Mouse (Mus musculus) retina, embryonic 14.5 days (tissue): ENCODE results near the gene Wdr47.
"Not testable (repeated sequence)": the region's sequence is repeated elsewhere in the genome, so short reads cannot be mapped to it uniquely, and the experiment has no call there.

Experiments
- DNase-seq: peaks from one replicate; pipeline ENCODE4 v3.0.0-alpha.2; 2015; ENCODE audit warnings: low spot score

Wdr47 gene

DNA sequence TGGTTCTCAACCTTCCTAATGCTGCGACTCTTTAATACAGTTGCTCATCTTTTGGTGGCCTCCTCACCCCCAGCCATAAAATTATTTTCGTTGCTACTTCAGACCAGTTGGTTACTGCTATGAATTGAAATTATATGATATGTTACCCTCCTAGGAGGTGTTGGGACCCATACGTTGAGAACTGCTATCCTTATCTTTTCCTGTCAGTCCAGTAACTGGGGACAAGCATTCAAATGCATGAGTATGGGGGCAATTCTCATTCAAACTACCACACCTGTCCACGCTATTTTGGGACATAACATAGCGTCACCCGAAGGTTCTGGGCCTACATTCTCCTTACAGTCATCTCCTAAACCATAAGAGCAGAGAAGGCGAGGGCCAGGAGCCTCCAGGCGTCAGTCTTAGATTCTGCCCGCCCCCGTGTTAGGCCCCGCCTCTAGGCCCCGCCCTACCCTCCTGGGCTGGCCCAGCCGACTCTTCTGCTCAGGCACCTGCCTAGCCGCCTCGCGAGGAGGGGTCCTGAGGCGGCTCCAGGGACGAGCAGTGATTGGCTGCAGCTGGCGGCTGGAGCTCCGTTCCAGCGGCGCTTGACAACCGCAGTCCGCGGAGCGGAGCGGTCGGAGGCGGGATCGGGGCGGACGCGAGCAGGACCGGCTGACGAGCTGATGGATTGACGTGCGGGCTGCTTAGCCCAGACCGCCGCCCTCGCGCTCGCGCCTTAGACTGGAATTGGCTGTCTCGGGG lies at the start of gene Wdr47:
Gene Wdr47 (plus strand): TSS at position 494 of the 744 bp plus-strand sequence.
- peak; percentile 97 for DNase-seq

DNA sequence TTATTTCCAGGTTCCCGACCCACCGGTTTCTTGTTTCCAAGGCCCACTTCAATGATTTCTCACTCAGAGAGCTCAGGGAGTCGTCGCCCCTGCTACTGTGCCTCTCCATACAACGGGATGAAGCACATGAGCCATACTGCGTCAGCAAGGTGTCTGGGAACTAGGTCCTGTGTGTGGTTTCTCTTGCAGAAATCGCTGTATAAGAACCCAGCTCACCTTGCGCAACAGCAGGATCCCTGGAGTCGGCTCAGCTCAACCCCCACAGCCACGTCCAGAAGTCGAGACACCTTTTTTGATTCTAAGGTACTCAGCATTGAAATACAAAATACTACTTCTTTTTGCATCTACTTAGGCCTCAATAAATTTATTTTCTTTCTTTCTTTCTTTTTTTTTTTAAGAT lies 48.8 kb upstream of the Wdr47 start:
- DNase-seq, result no peak

DNA sequence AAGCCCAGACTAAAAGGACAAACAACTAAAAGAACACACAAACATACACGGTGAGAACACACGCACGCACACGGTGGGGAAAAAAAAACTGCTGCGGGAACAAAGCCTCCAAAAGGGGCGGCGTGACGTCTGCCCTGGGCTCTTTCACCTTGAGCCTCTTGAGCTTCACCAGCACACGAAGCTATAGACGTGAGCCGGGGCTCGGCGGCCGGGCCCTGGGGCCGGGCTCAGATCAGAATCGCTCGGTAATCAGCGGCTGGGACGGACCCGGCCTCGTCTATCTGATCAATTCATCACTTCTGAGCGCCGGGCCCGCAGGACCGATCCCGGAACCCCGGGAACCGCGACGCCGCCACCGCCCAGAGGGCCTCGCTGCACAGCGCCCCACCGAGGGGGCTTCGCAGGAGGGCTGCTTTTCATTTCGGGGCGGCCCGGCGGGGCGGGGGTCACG lies 36.9 kb upstream of the Wdr47 start:
- DNase-seq, result no peak

DNA sequence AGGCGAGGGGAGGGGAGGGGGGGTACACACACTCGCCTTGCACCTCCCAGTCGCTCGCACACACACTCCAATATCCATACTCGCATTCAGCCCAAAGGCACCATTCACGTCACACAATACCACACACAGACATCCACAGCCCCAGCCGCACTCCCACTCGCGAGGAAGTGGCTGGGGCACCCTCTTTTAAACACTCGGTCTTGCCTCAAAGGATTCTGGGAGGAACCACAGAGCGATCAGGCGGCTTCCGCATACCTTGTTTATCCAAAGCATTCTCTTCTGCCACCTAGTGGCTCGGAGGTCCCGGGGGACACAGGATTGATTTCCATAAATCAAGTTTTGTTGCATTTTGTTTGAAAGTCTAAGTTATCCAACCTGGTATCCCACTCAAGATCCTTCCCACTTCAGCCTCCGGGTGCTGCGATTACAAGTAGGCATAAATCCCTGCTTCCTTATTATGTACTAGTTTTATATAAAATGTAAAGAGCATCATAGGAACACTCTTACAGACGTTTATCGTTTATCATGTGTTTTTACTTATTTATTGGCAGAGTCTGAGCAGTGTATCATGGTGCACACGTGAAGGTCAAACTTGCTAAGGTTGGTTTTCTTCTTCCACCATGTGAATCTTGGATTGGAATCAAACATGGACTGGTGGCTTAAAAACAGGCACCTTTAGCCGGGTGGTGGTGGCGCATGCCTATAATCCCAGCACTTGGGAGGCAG lies 36.3 kb upstream of the Wdr47 start:
- peak; percentile 97 for DNase-seq

DNA sequence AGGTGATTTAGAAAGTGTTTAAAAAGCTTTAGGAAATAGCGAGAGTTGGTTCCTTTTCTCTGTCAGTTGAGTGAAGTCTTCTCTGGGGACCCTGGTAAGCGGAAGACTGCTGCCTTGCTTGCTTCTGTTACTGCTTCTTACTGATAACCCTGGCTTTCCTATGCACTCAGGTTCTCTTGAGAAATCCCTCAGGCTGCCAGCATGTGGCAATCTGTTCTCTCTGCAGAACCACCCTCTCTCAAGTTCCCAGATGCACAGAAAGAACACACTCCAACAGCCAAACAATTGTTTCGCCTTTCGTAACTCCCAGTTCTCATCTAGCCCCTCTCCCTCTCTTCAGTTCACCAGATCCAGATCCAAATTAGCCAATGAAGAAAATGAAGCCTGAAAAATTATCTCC lies 33.2 kb upstream of the Wdr47 start:
- DNase-seq, result no peak

DNA sequence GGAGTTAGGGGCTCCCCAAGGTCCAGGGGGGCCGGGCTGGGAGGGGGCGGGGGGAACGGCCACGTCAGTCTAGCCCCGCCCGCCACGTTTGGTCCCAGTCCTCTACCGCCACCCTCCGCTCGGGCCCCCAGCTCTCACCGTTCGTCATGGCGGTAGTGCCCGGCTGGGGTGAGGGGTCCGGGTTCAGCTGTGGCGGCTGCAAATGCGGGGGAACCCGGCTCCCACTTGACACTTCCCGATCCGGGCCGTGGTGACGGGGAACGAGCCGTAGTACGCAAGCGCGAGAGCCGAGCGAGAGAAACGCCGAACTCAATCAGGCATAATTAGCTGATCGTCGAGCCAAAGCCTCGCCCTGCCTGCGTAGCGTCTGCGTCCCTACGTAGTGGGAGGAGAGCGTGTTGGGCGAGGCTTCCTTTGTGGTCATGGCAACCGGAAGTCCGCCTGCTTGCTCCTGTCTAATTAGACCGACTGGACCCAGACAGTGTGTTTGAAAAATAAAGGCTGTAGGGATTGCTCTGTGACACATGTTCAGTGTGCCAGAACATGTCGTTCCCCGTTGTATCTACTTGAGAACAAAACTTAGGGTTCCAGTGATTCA lies 28.8 kb upstream of the Wdr47 start, which contains the start of gene Tmem167b:
Gene Tmem167b (minus strand): TSS at position 334 of the 598 bp plus-strand sequence.
- DNase-seq, result peak; percentile 100

DNA sequence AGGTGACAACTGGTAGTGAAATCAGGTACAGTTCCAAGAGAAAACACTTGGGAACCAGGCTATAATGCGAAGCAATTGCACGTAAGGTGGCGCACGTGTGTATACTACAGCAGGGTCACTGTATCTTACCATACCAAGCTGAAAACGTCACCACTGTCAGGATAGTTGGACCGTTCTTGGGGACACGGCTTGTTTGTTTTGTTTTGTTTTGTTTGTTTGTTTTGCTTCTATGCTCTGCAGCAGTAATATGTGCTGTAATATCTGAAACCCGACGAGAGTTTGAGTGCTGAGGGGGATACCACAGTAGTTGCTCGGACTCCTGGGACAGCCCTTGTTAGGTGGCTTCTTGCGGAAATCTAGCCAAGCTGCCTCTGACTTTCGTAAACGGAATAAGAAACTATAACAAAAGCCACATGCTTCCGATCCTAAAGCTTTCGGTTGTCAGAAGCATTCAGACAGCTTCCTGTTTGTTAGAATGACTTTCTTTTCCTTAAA lies 28.3 kb upstream of the Wdr47 start:
- no peak for DNase-seq

DNA sequence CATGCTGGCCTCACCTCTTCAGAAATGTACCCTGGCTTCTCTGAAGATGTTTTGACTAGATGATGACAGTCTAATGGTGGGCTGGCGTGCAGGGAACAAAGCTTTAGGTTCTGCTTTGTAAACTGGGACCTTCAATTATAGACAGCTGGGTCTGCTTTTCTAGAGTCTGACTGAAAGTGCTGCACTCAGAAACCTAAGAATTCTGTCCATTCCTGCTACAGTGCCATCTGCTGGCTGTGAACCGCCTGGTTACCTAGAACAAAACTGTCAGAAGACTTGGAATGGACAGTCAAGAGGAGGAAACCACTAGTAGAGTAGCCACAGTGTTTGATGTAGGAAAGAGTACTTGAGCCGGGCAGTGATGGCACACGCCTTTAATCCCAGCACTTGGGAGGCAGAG lies 27.8 kb upstream of the Wdr47 start:
- peak; percentile 91 for DNase-seq

DNA sequence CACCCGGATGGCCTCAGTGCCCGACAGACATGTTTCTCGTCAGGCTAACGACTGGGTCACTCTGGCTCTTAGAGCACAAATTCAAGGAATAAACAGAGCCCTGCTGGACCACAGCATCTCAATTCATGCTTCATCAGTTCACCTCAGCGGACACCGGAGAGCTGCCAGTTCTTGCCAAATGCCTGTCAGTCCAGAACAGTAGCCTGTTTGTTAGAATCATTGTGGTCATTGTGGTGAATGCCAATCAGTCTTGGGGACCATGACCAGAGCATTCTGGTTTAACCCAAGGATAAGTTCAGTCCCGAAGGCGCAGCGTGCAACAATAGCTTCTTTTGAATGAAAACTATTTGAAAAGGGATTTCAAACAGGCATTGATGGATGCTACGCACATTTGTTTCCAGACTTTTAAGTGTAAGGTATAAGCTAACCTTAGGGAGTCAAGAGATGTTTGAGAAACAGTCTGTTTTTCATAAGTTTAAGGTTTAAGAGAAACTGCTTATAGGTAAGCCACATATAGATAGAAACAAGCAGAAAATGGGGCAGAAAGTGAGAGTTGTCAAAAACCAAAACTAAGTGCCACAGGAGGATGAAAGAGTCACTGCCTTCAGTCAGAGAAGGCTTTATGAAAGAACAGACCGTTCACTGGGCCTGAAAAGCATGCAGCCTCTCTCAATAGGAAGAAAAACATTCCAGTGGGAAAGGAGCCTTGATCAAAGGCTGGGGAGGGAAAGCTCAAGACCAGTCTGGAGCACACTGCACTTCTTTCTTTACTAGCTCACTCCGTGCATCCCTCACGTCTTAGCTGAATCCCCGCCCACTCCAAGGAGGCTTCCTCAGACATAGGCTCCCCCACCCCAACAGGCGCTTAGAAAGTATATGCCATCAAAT lies 22.8 kb upstream of the Wdr47 start:
- DNase-seq, result no peak

DNA sequence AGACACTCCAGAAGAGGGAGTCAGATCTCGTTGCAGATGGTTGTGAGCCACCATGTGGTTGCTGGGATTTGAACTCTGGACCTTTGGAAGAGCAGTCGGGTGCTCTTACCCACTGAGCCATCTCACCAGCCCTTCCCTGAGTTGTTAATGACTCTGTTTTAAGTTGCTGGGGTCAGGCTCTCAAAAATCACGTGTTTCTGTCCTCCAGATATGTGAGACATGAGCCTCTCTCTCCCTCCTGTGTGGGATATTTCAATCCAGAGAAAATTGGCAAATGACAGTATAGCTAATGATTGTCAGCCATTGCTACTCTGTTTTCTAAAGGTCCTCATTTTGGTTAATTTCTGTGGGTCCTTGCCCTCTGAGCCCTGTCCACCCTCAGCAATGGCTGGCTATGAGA lies 21.4 kb upstream of the Wdr47 start:
- DNase-seq, result not testable (repeated sequence)

DNA sequence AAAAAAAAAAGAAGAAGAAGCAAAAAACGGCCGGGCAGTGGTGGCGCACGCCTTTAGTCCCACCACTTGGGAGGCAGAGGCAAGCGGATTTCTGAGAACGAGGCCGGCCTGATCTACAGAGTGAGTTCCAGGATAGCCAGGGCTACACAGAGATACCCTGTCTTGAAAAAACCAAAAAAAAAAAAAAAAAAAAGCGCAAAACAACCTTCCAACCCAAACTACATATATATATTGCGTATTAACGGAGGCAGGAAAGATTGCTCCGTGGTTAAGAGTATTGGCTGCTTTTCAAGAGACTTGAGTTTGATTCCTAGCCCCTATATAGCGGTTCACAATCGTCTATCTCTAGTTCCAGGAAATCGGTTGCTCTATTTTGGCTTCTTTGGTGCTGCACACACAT lies 20.3 kb upstream of the Wdr47 start:
- no peak for DNase-seq

DNA sequence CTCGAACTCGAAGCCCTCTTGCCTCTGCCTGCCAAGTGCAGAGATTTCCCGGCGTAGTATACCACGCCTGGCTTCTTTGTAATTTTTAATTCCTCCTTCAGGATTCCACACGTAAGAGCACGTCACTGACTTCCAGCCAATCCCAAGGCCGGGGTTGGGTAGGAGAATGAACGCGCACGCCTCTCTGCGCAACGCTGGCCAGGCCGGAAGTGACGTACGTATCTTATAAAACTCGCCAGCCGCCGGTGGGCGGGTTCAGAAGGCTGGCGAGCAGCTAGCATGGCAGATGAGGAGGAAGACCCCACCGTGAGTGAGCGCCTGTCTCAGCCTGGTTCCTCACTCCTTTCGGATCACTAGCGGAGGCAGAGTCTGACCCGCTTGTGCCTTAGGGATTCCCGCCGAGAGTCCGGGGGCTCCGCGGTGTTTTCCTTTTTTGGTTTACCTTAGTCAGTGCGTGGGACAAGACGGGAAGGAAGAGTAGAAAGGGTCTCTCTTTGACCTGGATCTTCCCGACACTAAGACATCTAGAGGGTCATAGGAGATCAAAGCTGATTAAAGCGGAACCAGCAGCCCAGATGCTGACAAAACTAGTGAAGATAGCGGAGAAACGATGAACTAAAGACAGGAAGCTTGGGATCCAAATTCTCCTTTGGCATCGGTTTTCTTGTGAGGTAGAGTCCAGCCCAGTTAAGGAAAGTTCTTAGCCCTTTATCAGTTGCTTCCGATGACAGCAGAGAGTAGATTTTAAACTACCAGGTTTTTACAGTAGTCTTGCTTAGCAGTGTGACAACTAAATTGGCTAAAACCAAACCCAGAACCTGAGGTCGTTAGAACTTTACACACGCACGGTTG lies 19.4 kb upstream of the Wdr47 start, which contains the start of gene Taf13:
Gene Taf13 (plus strand): TSS at position 256 of the 852 bp plus-strand sequence.
- DNase-seq, result peak; percentile 98

DNA sequence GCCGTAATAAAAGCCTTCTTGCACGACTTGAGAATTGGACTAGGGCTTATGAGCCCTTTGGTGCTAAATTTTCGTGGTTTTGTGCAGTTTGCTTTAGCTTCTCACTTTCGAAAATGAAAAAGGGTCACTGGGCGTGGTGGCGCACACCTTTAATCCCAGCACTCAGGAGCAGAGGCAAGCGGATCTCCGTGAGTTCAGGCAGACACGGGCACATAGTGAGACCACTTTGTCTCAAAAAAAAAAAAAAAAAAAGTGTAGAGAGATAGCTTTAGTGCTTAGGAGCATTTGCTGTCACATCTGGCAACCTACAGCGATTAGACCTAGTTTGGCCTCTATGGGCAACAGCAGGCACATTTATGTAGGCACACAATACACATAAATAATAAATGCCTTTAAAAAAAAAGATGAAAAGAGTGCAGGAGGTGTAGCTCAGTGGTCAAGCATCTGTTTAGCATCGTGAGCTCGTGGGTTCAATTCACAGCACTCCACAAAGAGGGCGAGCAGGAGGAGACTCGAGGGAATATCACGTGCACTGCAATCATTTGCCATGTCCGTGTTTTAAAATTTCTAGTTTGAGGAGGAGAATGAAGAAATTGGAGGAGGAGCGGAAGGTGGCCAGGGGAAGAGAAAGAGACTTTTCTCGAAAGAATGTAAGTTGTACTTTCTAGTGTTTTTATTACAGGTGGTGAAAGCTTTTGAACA lies 18.6 kb upstream of the Wdr47 start:
- no peak for DNase-seq

DNA sequence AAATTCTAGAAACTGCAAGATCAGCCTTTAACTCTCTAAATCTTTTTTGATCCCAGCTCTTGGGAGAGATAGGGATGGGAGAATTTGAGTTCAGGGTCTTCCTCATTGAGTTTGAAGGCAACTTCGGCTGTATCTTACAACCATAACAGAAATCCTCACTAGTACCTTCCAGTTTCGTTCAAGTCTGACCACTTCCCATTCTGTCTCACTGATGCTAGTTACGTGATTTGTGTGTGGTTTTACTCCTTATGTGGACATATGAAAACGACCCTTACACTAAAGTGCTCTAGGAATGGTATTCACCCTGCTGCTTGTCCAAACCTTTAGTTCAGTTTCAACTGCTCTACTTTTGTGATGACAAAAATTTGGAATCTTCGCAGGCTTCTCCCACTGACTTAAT lies 17.1 kb upstream of the Wdr47 start:
- DNase-seq, result no peak

DNA sequence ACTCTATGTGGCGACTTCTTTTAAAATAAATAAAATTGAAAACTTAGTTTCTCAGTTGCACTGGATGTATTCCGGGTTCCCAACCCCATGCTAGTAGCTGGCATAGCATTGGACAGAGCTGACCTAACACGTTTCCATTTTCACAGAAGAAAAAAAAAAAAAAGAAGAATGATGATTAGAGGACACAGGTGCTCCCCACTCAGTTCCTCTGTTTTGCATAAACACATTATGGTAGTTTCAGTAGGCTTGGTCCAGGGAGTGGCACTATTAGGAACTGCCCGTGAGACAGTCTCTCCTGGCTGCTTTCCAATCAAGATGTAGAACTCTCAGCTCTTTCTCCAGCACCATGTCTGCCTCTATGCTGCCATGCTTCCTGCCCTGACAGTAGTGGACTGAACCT lies 6.5 kb upstream of the Wdr47 start:
- no peak for DNase-seq

DNA sequence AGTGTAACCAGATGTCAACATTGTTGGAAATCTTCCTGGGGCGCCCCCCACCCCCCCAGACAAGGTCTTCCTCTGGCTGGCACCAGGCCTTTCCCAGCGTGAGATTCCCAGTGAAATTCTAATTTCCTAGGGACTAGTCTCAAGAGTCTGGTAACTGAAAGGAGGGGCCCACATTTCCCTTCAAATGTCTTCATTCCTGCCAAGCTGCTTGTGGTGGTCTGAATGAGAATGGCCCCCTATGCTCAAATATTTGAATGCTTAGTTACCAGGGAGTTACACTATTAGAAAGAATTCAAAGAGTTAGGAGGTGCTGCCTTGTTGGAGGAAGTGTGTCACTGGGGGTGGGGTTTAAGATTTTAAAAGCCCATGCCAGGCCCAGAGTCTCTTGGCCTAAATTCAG lies 2.6 kb upstream of the Wdr47 start:
- no peak for DNase-seq

DNA sequence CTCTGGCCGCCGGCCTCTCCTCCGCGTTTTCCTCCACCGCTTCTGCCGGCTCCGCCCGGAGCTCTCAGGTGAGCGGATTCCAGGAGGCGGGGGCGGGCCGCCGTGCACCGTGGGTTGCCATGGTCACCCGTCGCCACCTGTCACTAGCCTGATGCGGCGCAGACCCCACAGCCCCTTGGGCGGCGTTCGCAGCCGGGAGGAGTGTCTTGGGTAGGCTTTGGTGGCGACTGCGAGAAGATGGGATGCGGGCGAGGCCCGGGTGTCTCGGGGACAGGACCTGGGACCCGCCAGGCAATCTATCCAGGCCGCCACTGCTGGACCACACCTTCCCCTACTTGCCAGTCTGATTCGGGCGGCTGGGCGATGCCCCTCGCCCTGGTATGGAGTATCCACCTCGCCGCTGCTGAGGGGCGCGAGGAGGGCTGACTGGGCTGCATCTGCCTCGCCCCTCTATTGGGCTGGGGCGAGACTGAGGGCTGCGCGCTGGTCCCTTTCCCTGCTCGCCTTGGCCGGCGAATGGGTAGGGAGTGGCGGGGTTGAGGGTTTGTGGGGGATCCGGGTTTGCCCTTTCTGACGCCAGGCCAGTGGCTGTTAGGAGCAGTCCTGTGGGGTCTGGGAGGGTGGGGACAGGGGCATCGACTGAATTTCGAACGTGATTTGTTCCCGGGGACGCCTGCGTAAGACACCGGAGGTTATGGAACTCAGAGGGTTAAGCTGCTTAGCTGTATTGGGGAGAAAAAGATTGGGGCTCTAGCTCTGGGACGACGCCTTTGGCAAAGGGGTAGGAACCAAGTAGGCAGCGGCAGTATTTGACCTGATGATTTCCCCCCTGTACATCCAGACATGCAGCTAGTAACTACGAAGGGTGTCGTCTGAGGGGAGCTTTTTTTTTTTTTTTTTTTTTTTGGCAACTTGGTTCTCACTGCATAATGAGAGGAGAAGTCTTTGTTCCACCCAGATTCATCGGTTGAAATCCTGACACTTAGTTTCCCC lies 747 bp downstream of the Wdr47 start:
- DNase-seq, result peak; percentile 45

DNA sequence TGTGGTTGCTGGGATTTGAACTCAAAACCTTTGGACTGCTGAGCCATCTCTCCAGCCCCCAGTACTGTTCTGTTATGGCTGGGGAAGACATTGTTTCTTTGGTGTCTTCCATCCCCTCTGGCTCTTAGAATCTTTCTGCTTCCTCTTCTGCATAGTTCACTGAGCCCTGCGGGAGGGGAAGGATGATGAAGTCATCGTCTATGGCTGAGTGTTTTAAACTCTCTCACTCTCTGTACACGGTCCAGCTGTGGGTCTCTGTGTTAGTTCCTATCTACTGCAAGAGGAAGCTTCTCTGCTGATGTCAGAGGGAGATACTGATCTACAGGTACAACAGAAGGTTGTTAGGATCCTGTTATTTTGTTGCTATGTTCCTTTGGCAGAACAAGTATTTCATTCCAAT lies 17.8 kb downstream of the Wdr47 start:
- no peak for DNase-seq

DNA sequence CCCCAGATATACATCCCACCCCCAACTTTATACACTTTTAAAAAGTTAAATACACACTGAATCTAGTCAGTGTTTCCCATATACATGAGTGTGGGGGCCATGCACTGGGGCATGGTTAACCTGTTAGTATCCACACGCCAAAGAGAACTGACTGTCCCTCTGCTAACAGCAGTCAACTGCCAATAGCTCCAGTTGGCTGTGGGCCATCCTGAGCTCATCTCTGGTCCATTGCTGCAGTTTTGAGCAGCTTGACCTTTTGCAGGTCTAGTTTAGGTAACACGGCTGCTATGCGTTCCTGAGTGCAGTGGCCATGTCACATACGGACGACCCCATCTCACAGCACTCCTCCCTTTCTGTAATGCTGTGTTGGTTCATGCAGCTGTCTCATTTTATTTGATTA lies 43.7 kb downstream of the Wdr47 start:
- DNase-seq, result no peak
